Mouse (Mus musculus) naive thymus-derived CD4-positive, alpha-beta T cell, adult 2 months (primary cell): ENCODE measurements around the gene Gm28035.

Experiments used
- DNase-seq: peaks from one replicate; pipeline ENCODE4 v3.0.0-alpha.2; 2011; ENCODE audit warnings: low read depth

Gene Gm28035

GRCm38 (mm10) chr2:30306087-30306486, 65.7 kb downstream of the Gm28035 start:
- DNase-seq: no peak

GRCm38 (mm10) chr2:30309351-30309750, 69.0 kb downstream of the Gm28035 start:
- no peak for DNase-seq

GRCm38 (mm10) chr2:30311481-30311880, 71.1 kb downstream of the Gm28035 start:
- DNase-seq: no peak

- DNase-seq: no peak
Observed at GRCm38 (mm10) chr2:30316136-30316535, 75.8 kb downstream of the Gm28035 start.

GRCm38 (mm10) chr2:30316955-30317354, 76.6 kb downstream of the Gm28035 start:
- no peak for DNase-seq

GRCm38 (mm10) chr2:30319260-30319659, 78.9 kb downstream of the Gm28035 start:
- no peak for DNase-seq

GRCm38 (mm10) chr2:30323111-30323510, 82.7 kb downstream of the Gm28035 start:
- DNase-seq: no peak

GRCm38 (mm10) chr2:30325296-30325695, 84.9 kb downstream of the Gm28035 start:
- no peak for DNase-seq

GRCm38 (mm10) chr2:30327276-30327675, 86.9 kb downstream of the Gm28035 start:
- DNase-seq: no peak

- no peak for DNase-seq
Observed at GRCm38 (mm10) chr2:30328791-30329190, 88.4 kb downstream of the Gm28035 start.
